Mouse (Mus musculus): Measurements from ENCODE around the gene Bbox1.

Gene Bbox1

GRCm38 (mm10) chr2:110314509-110315155 lies at the start of gene Bbox1:
Gene Bbox1 (minus strand): TSS chr2:110314560.
- in situ Hi-C loops (cut with MboI; ENCODE audit: unreplicated experiment in 2 of 2) = no loop called here

DNA sequence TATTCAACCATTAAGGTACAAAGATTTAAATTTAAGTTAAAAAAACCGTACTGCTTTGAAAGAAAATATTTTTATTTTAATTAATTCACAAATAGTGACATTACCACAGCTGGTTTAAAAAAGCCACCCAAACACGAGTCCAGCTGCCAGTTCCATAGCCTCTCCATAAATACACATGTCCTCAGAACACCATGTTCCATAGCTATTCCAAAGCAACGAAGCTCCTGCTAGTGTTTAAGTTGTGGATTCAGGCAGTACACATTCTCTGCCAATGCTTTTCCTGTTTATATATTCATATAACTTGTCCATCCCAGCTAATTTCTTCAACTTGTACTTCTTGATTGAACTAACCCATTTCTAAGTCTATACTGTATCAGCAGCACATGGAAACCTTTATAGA lies 49.5 kb upstream of the Bbox1 start:
- in situ Hi-C loops (cut with MboI; ENCODE audit: unreplicated experiment in 2 of 2) = no loop called here

DNA sequence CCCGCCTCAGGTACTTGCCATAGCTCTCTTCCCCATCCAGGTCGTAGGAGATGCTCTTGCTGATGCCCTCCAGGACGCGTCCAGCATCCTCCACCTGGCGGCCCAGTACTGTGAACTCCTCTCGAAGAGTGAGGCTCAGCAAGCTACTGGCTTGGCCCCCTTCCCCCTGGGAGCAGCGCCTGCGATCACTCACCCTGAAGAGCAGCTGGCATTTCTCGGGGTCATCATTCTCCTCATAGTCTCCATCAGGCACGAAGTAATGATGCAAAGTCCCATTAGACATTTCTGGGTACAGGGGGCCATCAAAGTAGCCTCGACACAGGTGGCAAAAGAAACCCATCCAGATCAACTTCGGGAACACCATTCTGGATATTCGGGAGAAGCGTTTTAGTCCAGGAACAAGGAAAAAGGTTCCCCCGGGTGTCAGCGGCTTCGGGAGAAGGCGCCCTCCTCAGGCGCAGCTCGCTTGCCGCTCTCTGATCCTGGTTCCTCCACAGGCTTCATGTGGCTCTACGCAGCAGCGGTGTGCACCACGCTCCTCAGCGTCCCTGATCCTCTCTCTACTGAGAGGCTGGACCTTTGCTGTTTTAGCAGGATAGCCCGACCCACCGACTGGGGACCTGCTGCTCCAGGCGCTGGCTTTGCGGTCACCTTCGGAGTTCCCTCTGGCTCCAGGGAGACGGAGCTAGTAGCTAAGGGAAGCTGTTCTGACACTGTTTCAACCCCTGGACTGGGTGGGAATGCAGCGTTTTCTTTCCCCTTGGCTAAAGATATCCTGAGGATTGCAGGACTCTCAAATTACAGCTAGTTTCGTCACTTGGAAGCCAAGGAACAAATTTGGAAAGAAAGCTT lies 48.3 kb upstream of the Bbox1 start, which contains the start of gene Fibin:
Gene Fibin, minus strand, starts transcription at position 752 of the 852 bp plus-strand sequence.
- in situ Hi-C loops (cut with MboI; ENCODE audit: unreplicated experiment in 2 of 2) = no loop called here

DNA sequence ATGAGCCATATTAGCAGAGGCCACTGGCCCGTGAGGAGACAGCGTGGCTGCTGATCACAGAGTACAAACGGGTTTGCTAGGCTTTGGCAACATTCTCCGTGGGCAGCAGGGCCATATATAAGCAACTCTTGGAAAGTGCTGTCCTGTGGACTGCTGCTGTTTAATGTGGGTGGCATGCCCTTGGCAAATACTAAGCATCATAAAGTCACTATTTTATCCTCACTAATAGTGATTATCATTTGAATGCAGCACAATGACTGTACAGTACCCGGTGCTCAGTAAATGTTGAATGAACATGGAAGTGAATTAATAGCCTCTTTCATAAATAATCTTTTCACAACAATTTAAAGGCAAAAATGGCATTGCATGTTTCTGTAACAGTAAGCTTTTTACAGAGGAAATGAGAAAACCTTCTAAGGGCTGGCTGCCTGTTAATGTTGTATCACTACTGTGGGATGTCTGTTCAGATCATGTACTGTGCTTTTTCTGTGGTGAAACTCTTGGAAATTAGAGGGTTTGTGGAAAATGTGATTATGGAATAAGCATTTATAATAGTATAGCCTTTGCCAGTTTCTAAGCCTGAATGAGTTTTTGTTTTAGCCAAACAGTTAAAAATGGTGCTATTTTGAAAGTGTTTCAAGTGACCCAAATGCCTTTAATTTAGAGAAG lies 39.1 kb upstream of the Bbox1 start:
- in situ Hi-C loops (cut with MboI; ENCODE audit: unreplicated experiment in 2 of 2) = no loop called here

DNA sequence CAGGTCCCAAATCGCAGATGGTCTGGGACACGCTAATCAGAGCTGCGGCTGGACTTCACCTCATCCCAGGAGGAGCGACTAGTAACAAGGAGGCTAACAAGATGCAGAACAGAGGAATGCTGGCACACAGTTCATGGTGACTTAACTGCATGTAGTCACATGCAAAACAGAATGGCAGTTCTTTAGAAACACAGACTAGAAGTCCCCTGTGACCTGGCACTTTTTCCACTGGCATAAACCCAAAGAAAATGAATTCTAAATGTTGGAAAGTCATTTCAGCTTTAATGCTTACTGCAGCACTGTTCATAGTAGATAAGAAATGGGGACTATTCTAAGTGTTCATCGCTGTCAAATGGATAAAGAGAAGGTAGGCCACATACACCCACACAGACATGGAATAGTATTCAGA lies 37.5 kb upstream of the Bbox1 start:
- in situ Hi-C loops (cut with MboI; ENCODE audit: unreplicated experiment in 2 of 2) = no loop called here

DNA sequence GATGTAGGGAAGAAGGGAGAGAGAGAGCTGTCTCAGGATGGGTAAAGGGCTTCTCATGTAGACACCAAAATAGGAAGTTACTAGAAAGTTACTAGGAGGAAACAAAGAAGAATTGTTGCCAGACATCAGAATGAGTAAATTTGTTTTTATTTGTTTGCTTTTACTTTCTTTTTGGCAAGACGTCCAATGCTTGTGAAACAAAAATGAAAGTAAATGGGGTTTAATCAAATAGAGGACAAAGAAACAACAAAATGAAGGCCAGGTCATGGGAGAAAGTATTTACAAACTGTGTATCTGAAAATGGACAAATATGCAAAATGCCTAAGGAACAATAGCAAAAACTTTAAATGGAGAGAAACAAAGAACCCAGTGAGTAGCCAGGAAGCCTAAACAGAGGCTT lies 37.0 kb upstream of the Bbox1 start:
- in situ Hi-C loops (cut with MboI; ENCODE audit: unreplicated experiment in 2 of 2) = no loop called here

GRCm38 (mm10) chr2:110328953-110329352 lies 14.6 kb upstream of the Bbox1 start:
- in situ Hi-C loops (cut with MboI; ENCODE audit: unreplicated experiment in 2 of 2) = no loop called here

- in situ Hi-C loops (cut with MboI; ENCODE audit: unreplicated experiment in 2 of 2) = no loop called here
Observed at GRCm38 (mm10) chr2:110319949-110320348, 5.6 kb upstream of the Bbox1 start.

DNA sequence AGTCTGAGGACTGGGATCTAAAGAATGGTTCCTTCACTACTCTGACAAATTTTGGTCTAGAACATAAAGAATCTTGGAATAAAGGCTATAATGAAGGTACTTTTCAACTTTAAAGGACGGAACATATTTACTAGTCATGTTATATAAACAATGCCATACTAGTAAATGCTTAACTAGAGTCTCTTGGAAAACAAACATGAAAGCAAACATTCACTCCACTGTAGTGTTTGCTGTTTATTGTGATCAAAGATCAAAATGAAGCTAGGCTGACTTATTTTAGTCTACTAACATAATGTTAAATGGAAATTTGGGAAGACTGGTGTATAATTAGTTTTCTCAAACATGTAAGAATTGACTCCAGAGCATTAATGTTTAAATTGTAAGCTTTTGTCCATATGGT lies 4.9 kb upstream of the Bbox1 start:
- in situ Hi-C loops (cut with MboI; ENCODE audit: unreplicated experiment in 2 of 2) = no loop called here

GRCm38 (mm10) chr2:110318719-110319118 lies 4.4 kb upstream of the Bbox1 start:
- in situ Hi-C loops (cut with MboI; ENCODE audit: unreplicated experiment in 2 of 2) = no loop called here

DNA sequence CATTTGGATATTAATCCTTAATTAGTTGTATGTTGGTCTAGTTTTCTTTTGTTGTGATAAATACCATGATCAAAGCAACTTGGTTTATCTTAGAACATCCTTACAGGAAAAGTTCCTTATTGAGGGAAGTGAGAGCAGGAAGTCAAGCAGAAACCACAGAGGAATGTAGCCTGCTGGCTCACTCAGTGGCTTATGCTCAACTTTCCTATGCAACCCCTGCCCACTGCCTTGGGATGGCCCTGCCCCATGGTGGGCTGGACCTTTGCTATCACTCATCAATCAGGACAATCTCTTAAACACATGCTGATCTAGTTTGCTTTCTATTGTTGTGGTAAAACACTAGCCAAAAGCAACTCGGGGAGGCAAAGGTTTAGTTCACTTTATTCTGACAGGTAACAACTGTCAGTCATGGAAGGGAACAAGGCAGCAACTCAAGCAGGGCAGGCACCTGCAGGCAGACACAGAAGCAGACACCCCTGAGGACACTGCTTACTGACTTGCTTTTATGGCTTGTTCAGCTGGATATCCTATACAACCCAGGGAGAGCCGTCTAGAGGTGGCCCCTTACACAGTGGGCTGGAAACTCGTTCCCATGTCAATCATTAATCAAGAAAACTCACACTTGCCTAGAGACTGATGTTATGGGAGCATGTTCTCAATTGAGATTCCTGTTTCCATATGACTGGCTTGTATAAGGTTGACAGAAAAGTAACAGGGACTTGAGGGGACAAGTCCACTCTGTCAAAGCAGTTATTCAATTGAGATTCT lies 1.9 kb upstream of the Bbox1 start:
- in situ Hi-C loops (cut with MboI; ENCODE audit: unreplicated experiment in 2 of 2) = no loop called here

- in situ Hi-C loops (cut with MboI; ENCODE audit: unreplicated experiment in 2 of 2) = no loop called here
Observed at GRCm38 (mm10) chr2:110314074-110314473, 286 bp downstream of the Bbox1 start.

DNA sequence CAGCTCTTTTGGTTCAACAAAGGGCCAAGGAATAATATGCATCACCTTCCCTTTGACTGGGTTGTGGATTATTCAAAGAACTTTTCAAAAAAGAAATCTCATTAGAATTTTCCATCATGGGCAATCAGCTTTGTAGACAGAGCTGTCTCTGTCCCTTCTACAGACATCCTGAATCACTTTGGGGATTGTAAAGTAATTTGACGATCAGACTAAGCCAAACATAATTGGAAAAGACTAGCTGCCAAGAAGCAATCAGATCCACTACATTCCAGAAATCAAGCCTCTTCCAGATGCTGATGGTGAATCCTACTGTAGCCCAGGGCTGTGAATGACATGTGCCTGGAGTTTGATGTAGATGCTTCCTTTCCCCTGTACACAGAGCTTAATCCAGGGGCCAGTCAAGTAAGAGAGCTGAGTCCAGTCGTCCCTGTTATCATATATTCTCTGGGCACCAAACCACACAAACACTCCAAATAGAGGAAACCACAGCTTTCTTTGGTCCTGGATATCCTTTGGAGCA lies 995 bp downstream of the Bbox1 start:
- in situ Hi-C loops (cut with MboI; ENCODE audit: unreplicated experiment in 2 of 2) = no loop called here

DNA sequence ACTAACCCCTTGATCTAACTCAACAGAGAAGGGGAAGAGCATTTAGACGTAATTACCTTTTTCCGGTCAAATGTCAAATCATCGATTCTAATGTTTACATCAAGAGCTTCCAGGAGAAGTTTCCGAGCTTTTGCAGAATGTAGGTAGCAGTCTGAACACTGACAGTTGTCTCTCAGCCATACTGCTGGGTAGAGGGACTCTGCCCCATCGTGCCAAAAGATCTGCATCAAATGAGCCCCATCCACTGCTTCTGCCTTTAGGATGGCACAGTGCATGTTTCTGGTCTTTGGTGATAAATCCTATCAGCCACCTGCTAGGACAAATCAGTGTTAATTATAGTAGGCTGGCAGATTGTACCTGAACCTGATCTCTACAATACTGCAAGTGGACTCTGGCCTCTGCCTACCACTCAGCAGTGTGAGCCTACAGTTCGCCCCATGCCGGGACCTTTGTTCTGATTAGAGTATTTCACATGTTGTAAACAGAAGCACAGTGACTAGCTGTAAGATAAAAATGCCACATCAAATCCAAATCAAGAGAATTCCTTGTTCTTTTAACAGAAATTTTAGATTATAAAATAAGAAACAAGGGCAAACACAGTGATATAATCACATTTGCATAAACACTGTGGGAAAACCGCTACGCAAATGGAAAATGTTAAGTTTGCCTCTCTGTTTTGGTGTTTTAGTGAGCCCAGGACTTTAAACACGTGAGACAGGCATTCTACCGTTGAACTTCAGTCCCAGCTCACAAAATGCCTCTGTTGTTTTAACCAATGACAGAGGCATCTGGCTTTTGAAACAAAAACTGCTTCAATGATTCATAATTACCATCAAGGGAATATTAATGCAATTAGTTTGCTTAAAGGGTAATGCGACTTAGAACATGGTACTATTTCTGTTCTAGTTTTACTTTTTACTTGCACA lies 8.7 kb downstream of the Bbox1 start:
- in situ Hi-C loops (cut with MboI; ENCODE audit: unreplicated experiment in 2 of 2) = no loop called here

GRCm38 (mm10) chr2:110302261-110302660 lies 12.1 kb downstream of the Bbox1 start:
- in situ Hi-C loops (cut with MboI; ENCODE audit: unreplicated experiment in 2 of 2) = no loop called here

GRCm38 (mm10) chr2:110301314-110301713 lies 13.0 kb downstream of the Bbox1 start:
- in situ Hi-C loops (cut with MboI; ENCODE audit: unreplicated experiment in 2 of 2) = no loop called here

- in situ Hi-C loops (cut with MboI; ENCODE audit: unreplicated experiment in 2 of 2) = no loop called here
Observed at GRCm38 (mm10) chr2:110294927-110295326, 19.4 kb downstream of the Bbox1 start.

DNA sequence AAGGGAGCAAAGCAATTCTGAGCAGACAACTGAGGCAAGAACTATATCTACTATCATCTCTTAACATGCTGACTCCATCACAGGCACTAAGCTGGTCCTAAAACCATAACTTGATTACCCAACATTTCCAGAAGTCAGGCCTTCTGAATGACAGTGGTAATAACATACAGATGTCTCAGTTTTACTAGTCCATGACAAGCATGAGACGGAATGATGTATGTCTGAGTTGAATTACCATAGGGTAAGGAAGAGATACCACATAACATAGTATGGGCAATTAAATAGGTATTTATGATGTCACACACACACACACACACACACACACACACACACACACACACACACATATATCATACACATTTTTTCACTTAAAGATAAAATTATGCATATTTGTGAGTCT lies 26.4 kb downstream of the Bbox1 start:
- in situ Hi-C loops (cut with MboI; ENCODE audit: unreplicated experiment in 2 of 2) = no loop called here

DNA sequence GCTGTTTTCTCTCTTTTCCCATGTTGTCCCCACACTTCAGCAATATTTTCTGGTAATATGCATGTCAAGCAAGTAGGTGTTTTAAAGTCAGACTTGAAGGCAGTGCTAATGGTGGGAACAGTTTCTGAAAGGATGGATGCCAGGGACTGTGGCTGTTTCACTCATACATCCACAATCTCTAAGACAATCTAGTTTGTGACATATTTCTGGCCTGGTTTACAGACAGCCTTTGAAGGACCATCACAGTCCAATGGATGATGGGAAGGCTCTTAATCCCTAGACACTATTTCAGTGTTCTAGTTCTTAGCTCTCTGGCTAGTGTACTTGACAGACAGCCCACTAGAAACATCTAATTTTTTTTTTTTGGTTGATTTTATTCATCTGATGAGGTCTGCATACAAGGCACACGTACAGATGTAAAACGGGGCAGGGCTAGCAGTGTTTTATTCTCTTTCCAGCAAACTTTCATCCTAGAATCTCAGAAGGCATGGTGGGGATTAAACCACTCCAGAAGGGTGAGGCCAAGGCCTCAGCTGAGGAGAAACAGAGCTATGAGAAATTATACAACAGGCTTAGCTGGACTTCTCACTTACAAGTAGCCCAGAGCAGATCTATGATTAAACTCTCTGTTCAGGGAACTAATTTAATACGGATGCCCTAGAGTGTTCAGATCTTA lies 28.4 kb downstream of the Bbox1 start:
- in situ Hi-C loops (cut with MboI; ENCODE audit: unreplicated experiment in 2 of 2) = no loop called here

All from v-Abl transformed pro-B cells (cell line).